Mouse (Mus musculus): ENCODE results near the gene Epas1. TPM values are rescaled to one million over a fixed set of nuclear protein-coding genes. Genes with fewer than 3 reads are reported as not detected.

The Epas1 gene
- total and polyA plus RNA-seq, 3 experiments: not detected

- no peak for DNase-seq (ENCODE audit: low read depth, low spot score)
- no peak for TF ChIP-seq E2F4 (IDR thresholded peaks at IDR 0.05; ENCODE audit: borderline replicate concordance, low read depth, low read length)
- no peak for TF ChIP-seq TBP (IDR thresholded peaks at IDR 0.05; ENCODE audit: low read depth, low read length)
- no peak for TF ChIP-seq POLR2A (IDR thresholded peaks at IDR 0.05; ENCODE audit: control insufficient read depth in 1 of 2, insufficient read depth in 1 of 2, low read depth in 1 of 2, low read length in 2 of 2, poor library complexity in 1 of 2)
- TF ChIP-seq MEF2A (IDR thresholded peaks at IDR 0.05; ENCODE audit: extremely low read depth, insufficient replicate concordance, low read depth, low read length, poor library complexity, severe bottlenecking): no peak
- Histone ChIP-seq H3K9ac (ENCODE audit: control insufficient read depth, low read depth, low read length, poor library complexity, severe bottlenecking) (no peak overlapping the region), H3K9me3 (replicated peaks; ENCODE audit: insufficient read depth, low read length) (no peaks in the 10 kb centered on the region), H3K4me3 (ENCODE audit: control insufficient read depth in 1 of 2, insufficient read depth in 1 of 2, low read depth in 2 of 2, low read length in 2 of 2) (no peak overlapping the region), H3K27ac (ENCODE audit: control insufficient read depth, low read depth, low read length) (no peak overlapping the region), H3K27me3 (ENCODE audit: control insufficient read depth in 1 of 2, insufficient read depth in 2 of 2, low read length in 2 of 2) (peaks cover 0 to 2% of the 10 kb centered on the region in 2 experiments), H3K4me1 (ENCODE audit: control insufficient read depth in 1 of 2, insufficient read depth in 2 of 2, low read length in 2 of 2) (no peaks in the 10 kb centered on the region), H3K79me2 (ENCODE audit: control insufficient read depth, insufficient read depth, low read length, poor library complexity) (no peaks in the 10 kb centered on the region), H3K36me3 (ENCODE audit: control insufficient read depth in 1 of 2, insufficient read depth in 2 of 2, low read length in 2 of 2) (no peaks in the 10 kb centered on the region)
These were observed 2.2 kb downstream of the Epas1 start for GRCm38 (mm10) chr17:86755581-86756195.

- H3K9ac ChIP-seq (ENCODE audit: control insufficient read depth, low read depth, low read length, poor library complexity, severe bottlenecking): no peak overlapping the region
- no peak for TF ChIP-seq MEF2A (IDR thresholded peaks at IDR 0.05; ENCODE audit: extremely low read depth, insufficient replicate concordance, low read depth, low read length, poor library complexity, severe bottlenecking)
- no peak for TF ChIP-seq ZNF384 (IDR thresholded peaks at IDR 0.05; ENCODE audit: low read depth, low read length)
- TF ChIP-seq USF2 (IDR thresholded peaks at IDR 0.05; ENCODE audit: borderline replicate concordance in 1 of 2, insufficient read depth in 1 of 2, low read depth in 1 of 2, low read length in 2 of 2): no peak
- no peak for TF ChIP-seq E2F4 (IDR thresholded peaks at IDR 0.05; ENCODE audit: borderline replicate concordance, low read depth, low read length)
- TF ChIP-seq RCOR1 (IDR thresholded peaks at IDR 0.05; ENCODE audit: low read depth, low read length): no peak
- no peak for TF ChIP-seq ZKSCAN1 (IDR thresholded peaks at IDR 0.05; ENCODE audit: low read depth, low read length)
- no peak for TF ChIP-seq ELF1 (IDR thresholded peaks at IDR 0.05; ENCODE audit: low read depth, low read length)
- no peak for TF ChIP-seq JUND (IDR thresholded peaks at IDR 0.05; ENCODE audit: low read depth, low read length)
- no peak for TF ChIP-seq ZC3H11A (IDR thresholded peaks at IDR 0.05; ENCODE audit: low read depth, low read length)
- no peak for DNase-seq (ENCODE audit: low read depth, low spot score)
These were observed 4.1 kb downstream of the Epas1 start for GRCm38 (mm10) chr17:86757621-86758020.

GRCm38 (mm10) chr17:86761859-86762258 is 8.4 kb downstream of the Epas1 start:
- TF ChIP-seq JUND (IDR thresholded peaks at IDR 0.05; ENCODE audit: low read depth, low read length): no peak
- TF ChIP-seq MEF2A (IDR thresholded peaks at IDR 0.05; ENCODE audit: extremely low read depth, insufficient replicate concordance, low read depth, low read length, poor library complexity, severe bottlenecking): no peak
- no peak for TF ChIP-seq POLR2AphosphoS5 (IDR thresholded peaks at IDR 0.05; ENCODE audit: borderline replicate concordance, low read depth, low read length)
- TF ChIP-seq ZMIZ1 (IDR thresholded peaks at IDR 0.05; ENCODE audit: low read depth, low read length): no peak
- TF ChIP-seq POLR2AphosphoS2 (IDR thresholded peaks at IDR 0.05; ENCODE audit: low read length): no peak
- no peak for TF ChIP-seq CTCF (IDR thresholded peaks at IDR 0.05 in 2 of 3, conservative IDR thresholded peaks at IDR 0.05 in 1 of 3; ENCODE audit: control insufficient read depth in 1 of 3, insufficient read depth in 1 of 3, low read depth in 2 of 3, low read length in 3 of 3, poor library complexity in 1 of 3, severe bottlenecking in 1 of 3)
- TF ChIP-seq POLR2A (IDR thresholded peaks at IDR 0.05; ENCODE audit: control insufficient read depth in 1 of 2, insufficient read depth in 1 of 2, low read depth in 1 of 2, low read length in 2 of 2, poor library complexity in 1 of 2): no peak
- no peak for TF ChIP-seq ETS1 (IDR thresholded peaks at IDR 0.05; ENCODE audit: low read depth, low read length)
- no peak for TF ChIP-seq GABPA (IDR thresholded peaks at IDR 0.05; ENCODE audit: low read depth, low read length)
- TF ChIP-seq USF1 (IDR thresholded peaks at IDR 0.05; ENCODE audit: low read depth, low read length): no peak
- TF ChIP-seq HCFC1 (IDR thresholded peaks at IDR 0.05; ENCODE audit: low read depth, low read length): no peak
- no peak for TF ChIP-seq MAZ (IDR thresholded peaks at IDR 0.05; ENCODE audit: low read depth, low read length)
- TF ChIP-seq SIN3A (IDR thresholded peaks at IDR 0.05; ENCODE audit: low read length): no peak
- TF ChIP-seq ZNF384 (IDR thresholded peaks at IDR 0.05; ENCODE audit: low read depth, low read length): no peak
- no peak for TF ChIP-seq E2F4 (IDR thresholded peaks at IDR 0.05; ENCODE audit: borderline replicate concordance, low read depth, low read length)
- no peak for TF ChIP-seq KAT2A (conservative IDR thresholded peaks at IDR 0.05; ENCODE audit: low read depth, low read length)
- TF ChIP-seq CHD1 (IDR thresholded peaks at IDR 0.05; ENCODE audit: low read depth, low read length): no peak
- no peaks in the 10 kb centered on the region for H3K9me3 ChIP-seq (replicated peaks; ENCODE audit: insufficient read depth, low read length)
- no peak overlapping the region for H3K27ac ChIP-seq (ENCODE audit: control insufficient read depth, low read depth, low read length)
- no peaks in the 10 kb centered on the region for H3K27me3 ChIP-seq (ENCODE audit: control insufficient read depth in 1 of 2, insufficient read depth in 2 of 2, low read length in 2 of 2)
- DNase-seq (ENCODE audit: low read depth, low spot score): no peak
- H3K36me3 ChIP-seq (ENCODE audit: control insufficient read depth in 1 of 2, insufficient read depth in 2 of 2, low read length in 2 of 2): no peaks in the 10 kb centered on the region
- H3K4me3 ChIP-seq (ENCODE audit: control insufficient read depth in 1 of 2, insufficient read depth in 1 of 2, low read depth in 2 of 2, low read length in 2 of 2): no peak overlapping the region
- H3K4me1 ChIP-seq (ENCODE audit: control insufficient read depth in 1 of 2, insufficient read depth in 2 of 2, low read length in 2 of 2): no peaks in the 10 kb centered on the region
- no peak overlapping the region for H3K9ac ChIP-seq (ENCODE audit: control insufficient read depth, low read depth, low read length, poor library complexity, severe bottlenecking)
- no peaks in the 10 kb centered on the region for H3K79me2 ChIP-seq (ENCODE audit: control insufficient read depth, insufficient read depth, low read length, poor library complexity)

More at GRCm38 (mm10) chr17:86757621-86758020, 4.1 kb downstream of the Epas1 start:
- Histone ChIP-seq H3K4me1 (ENCODE audit: control insufficient read depth in 1 of 2, insufficient read depth in 2 of 2, low read length in 2 of 2) (no peaks in the 10 kb centered on the region), H3K79me2 (ENCODE audit: control insufficient read depth, insufficient read depth, low read length, poor library complexity) (no peaks in the 10 kb centered on the region), H3K36me3 (ENCODE audit: control insufficient read depth in 1 of 2, insufficient read depth in 2 of 2, low read length in 2 of 2) (no peaks in the 10 kb centered on the region), H3K9me3 (replicated peaks; ENCODE audit: insufficient read depth, low read length) (no peaks in the 10 kb centered on the region), H3K27ac (ENCODE audit: control insufficient read depth, low read depth, low read length) (no peak overlapping the region), H3K27me3 (ENCODE audit: control insufficient read depth in 1 of 2, insufficient read depth in 2 of 2, low read length in 2 of 2) (no peaks in the 10 kb centered on the region), H3K4me3 (ENCODE audit: control insufficient read depth in 1 of 2, insufficient read depth in 1 of 2, low read depth in 2 of 2, low read length in 2 of 2) (no peak overlapping the region)
